Mouse (Mus musculus): ENCODE results near the gene Ttc4.
A peak's percentile ranks its signal among the peaks of the same experiment; 100 is the strongest.

The Ttc4 gene

DNA sequence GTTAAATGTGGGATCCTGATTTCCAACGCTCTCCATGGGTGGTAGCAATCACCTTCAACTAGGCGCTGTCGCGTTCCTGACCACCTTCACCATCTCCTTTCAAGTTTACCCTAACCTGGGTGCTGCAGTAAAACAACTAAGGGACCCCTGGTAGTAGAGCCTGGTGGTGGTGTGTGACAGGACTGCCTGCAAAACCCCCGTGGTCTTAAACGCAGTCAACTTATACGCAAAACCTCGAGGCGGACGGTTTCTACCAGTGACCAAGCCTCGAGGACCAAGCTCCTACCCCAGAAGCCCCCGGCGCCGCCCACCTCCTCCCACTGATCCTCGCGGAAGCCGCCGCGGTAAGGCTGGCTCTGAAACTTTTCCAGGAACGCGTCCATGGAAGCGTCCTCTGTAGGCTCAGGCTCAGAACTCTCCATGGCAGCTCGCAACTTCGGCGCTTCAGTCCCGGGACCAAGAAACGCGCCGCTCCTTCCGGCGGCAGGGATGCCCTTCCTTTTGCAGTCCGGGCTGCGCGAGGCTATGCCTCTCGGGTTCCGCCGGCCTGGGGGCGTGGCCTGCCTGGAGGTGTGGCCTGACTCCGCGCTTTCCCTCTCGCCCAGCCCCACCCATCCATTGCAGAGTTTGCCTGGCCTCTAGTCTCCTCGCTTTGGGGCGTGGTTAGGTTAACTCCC is at the start of gene Ttc4:
Gene Ttc4 (minus strand): TSS at position 503 of the 677 bp plus-strand sequence.
- DNase-seq (ENCODE audit: low spot score in 2 of 2): peak; percentile 70 to 83

DNA sequence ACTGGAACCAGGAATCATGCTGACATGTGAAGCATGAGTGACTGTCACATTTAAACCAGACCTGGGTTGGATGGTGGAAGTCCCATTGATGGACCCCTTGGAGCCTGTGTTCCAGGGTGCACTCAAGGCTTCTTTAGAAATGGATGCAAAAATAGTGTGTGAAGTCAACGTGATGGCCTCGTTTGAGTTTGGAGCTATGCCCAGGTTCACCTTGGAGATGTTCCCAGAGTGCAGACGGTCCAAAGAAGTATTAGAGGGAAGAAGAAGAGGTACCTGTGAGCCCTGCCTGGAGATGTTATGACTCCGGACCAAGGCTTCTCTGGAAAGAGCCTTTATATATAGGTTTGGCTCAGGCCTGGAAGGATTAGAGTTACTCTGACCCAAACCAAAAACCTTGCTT is 41.9 kb upstream of the Ttc4 start:
- no peak for DNase-seq (ENCODE audit: low spot score in 2 of 2)

DNA sequence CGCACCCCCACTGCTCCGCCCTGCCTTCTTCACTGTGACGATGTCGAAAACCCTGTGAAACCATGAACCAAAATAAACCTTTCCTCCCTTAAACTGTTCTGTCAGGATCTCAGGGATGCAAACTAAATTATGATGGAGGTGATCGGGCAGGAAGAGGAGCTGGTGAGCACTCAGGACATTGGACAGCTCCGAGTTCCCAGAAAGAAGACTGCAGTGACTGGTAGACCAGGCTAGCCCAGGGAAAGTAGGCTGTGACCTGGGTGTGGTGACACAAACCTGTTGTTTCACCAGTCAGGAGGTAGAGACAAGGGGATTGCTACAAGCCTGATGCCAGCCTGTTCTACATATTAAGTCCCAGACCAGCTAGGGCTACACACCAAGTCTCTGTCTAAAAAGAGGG is 34.9 kb upstream of the Ttc4 start:
- DNase-seq (ENCODE audit: low spot score in 2 of 2): no peak

DNA sequence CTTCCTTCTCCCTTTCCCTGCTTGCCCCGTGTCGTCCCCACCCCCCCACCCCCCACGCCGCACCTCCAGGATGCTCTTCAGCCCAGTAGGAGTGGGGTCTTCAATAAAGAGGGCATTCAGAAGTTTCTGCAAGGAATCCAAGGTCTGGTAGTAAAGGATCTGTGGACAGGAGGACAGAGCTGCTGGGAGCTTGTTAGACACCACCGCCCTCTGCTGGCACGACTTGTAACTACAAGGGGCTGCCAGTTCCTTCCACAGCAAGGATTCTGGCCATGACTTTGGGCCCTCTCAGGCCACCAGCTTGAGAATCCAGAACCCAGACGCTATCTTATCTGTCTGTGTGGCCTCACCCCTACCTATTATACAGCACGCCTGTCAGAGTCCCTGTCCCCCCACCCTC is 29.7 kb upstream of the Ttc4 start:
- peak in 1 of 2 experiments; percentile 79 for DNase-seq (ENCODE audit: low spot score in 2 of 2)

DNA sequence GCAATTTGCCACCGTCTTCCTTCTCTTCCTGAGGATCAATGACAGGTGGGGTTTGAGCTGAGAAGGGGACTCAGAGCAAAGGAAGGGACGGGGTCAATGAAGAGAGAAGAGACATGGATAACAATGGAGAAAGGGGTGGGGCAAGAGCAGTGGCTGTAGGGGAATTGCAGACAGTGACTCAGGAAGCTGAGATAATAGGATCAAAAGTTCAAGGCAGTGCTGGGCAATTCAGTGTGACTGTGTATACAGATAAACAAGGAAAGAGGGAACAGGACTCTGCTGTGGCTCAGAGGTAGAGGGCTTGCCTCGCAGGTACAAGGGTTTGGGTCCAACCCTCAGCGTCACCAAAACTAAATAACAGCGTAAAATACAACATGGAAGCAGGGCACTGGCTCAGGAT is 29.2 kb upstream of the Ttc4 start:
- no peak for DNase-seq (ENCODE audit: low spot score in 2 of 2)

DNA sequence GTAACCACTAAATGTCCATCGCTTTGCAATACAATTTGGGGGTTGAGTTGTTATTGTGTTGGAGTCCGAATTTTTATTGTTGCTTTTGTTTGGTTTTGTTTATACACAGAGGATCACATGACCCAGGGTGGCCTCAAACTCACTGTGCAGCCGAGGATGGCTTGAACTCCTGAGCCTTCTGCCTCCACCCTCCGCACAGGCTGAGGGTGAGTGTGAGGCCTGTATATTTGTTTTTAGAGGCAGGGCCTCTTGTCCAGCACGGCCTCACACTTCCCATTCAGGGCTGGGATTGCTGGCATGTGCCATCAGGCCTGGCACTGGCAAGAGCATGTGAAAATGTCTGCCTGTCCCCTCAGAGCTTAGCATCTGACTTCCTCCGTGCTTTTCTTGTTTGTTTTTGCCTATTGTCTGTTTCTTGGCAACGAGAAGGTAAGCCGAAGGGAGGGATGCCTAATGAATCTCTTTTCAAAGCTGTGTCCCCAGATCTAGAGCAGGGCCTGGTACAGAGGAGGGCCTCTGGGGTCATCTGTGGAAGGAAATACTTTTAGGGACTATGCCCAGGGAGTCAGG is 26.4 kb upstream of the Ttc4 start:
- DNase-seq (ENCODE audit: low spot score in 2 of 2): no peak

DNA sequence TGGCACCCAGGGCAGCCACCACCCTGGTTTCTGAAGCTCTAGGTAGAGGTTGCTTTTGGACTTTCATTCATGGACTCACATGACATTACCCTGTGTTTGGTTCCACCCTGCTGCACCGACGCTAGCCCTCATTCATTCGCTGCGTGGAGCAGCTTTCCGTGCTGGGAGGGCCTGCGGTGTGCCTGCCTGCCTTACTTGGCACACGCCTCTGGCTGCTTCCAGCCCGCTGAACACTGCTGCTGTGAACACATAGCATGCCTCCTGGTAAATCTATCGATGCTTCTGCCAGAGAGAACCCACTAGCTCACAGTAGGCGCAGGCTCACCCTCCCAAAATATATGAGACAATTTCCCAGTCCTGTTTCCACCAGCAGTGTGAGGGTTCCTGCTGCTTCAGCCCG is 25.7 kb upstream of the Ttc4 start:
- peak; percentile 44 to 59 for DNase-seq (ENCODE audit: low spot score in 2 of 2)

DNA sequence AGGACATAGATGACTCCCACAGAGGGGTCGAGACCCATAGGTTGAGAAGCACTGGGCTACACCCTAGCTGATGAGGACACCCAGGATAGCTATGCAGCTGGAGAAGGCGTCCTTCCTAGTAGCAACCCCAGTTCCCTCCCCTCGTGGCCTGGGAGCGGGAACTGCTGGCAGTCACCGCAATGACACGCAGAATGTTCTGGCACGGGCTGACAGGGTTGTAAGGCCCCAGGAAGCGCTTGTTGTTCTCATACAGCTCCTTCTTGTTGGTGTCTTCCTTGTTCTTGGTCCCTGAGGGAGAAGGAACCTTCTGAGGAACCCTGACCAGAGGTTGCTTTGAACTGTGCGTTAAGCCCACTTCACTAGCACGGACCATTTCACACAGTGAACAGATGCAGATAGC is 25.2 kb upstream of the Ttc4 start:
- DNase-seq (ENCODE audit: low spot score in 2 of 2): no peak

DNA sequence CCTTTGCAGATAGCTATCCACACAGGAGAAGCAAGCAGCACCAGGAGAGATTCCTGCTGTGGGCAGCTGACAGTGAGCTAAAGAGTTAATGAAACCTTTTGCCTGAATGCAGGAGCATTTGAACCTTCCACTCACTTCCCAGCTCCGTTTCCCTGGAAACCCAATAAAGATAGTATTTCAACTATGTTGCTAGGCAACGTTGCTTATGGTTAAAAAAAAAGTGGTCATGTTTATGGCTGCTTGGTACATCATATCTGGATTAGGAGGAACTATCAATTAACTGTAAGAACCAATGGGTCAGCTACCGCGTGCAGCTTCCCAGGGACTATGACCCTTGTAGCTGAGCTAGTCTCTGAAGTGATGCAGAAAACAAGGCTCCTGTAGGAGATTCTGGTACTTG is 22.1 kb upstream of the Ttc4 start:
- no peak for DNase-seq (ENCODE audit: low spot score in 2 of 2)

DNA sequence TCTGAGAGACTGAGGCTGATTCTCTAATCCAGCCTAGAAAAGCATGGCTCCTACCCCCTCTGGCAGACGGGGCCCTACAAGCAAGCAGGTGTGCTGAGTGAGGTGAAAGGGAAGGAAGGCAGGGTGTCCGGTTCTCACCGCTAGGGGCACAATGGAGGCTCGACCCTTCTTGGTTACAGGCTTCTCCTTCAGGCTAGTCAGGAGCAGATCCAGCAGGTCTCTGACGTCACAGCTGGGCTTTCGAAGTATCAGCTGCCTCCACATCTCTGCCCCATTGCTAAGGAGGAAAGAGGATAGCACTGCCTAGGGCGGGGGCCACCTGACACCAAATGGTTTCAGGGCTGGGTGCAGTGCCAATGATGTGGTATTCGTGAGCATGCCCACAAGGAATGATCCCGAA is 21.2 kb upstream of the Ttc4 start:
- DNase-seq (ENCODE audit: low spot score in 2 of 2): no peak

DNA sequence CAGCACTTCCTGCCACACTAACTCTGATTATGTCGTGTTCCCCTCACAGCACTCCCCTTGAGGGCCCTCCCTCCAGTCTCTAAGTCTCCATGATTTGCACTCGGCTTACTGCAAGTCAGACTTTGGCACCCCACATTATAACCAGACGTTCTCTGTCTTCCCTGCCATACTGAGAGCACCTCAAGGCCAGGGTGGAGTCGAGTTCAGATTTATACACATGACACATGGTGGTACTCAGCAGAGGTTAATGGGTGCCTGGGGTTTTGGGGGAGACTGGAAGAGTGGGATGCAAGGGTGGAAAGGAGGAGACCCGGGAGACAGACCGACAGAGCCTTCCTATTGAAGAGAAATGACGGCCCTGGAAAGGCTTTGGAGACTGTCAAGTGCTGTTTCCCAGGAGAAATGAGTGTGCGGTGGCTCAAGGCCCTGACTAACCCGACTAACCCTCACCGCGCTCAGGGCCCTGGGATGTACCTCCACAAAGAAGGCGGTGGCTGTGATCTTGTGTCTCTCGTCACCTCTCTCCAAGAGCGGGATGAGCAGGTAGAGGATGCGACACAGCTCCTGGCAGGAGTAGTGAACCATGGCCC is 15.2 kb upstream of the Ttc4 start:
- no peak for DNase-seq (ENCODE audit: low spot score in 2 of 2)

DNA sequence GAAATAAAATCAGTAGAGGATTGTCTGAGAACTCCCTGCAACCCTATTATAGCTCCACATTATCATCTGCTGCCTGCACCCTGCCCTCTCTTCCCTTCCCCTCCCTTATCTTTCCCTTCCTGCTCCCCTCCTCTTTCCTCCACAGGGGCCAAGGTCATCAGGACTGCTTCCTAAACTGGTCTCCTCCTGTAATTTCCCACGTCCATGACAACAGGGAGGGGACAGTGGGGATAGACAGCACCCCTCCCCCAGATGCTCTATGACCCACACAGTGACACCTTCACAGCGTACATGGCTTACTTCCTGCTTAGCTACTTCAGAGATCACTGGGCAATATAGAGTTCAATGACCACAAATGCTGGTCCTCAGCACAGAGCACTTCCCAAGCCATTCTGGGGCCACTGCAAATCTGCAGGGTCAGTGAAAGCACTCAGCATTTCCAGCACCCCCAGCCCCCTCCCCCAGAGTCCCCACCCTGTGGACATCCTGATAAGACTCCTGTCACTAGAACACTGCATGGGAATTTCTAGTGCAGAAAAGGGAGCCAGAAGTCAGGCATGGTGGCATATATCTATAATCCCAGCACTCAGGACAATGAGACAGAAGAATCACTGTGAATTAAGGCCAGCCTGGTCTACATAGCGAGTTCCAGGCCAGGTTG is 10.0 kb upstream of the Ttc4 start:
- DNase-seq (ENCODE audit: low spot score in 2 of 2): no peak

DNA sequence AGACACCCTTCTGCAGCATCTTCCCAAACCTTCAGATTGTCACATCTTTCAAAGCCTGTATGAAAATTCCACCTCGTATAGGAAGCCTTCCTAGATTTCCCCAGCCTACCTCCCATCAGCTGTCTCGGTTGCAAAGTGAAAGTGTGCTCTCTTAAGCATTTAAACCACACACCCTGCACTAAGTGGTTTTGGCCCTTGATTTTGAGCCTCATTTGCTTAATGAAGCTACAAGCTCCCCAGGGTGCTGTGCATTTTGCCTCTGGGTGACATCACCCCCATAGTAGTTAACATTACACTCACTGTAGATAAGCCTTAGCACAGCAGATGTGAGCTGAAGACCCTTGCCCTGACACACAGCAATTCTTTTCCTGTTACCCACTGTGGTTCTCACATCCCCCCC is 2.2 kb upstream of the Ttc4 start:
- no peak for DNase-seq (ENCODE audit: low spot score in 2 of 2)

DNA sequence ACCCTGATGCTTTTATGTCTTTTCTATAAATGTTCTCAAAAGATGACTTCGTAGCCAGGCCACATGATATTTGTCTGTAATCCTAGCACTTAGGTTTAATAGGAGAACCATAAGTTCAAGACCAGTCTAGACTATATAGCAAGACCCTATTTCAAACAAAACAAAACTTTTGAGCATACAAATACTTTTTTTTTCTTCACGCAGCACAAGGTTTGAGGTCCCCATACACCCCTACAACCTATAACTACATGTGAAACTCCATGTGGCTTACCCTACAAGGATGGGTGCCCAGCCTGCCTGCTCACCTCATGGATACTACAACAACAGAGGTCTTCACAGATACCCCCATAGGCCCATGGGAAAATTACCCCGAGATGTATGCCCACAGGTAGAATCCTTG is 408 bp upstream of the Ttc4 start:
- no peak for DNase-seq (ENCODE audit: low spot score in 2 of 2)

DNA sequence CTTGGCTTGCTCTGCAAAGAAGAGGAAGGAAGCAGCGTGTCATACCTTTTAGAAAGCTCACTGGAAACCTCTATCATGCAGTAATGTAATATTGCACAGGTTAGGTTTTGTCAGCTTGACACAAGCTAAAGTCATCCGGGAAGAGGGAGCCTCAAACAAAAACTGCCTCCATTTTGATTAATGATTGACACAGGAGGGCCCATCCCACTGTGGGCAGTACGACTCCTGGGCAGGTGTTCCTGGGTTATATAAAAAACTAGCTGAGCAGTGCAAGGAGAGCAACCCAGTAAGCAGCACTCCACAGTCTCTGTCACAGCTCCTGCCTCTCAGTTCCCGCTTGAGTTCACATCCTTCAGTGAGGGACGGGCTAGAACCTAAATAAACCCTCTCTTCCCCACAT is 2.0 kb downstream of the Ttc4 start:
- no peak for DNase-seq (ENCODE audit: low spot score in 2 of 2)

DNA sequence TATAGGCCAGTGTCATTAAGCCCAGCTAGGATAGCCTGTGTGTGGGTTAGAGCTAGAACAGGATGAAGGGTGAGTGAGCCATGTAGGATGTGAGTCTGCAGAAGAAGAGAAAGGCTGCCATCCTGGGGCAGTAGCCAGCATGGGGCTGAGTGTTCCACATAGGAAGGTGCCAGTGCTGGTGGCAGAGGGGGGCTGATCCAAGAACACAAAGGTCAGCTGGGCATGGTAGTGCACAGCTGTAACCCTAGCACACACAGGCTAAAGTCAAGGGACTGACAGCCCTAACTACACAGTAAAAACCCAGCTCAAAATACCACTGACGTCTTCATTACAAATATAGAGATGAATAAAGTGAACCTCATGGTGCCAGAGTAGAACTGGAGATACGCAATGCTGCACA is 12.2 kb downstream of the Ttc4 start:
- no peak for DNase-seq (ENCODE audit: low spot score in 2 of 2)

DNA sequence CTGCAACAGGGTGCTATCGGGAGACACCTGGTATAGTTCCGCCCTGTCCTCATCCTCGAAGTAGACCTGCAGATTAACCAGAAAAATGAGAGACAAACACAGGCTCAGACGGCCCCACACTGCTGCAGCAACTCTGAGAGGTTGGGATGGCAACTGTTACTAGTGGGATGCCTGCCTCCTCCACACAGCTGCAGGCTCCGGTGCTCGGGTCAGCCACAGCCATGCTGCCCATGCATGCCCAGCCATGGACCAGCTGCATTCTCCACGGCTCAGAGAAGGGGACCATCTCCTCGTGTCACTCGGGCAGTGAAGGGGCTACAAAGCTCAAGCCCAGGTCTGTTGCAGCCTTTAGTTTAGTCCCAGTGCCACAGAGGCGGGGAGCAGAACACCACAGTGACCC is 13.1 kb downstream of the Ttc4 start:
- DNase-seq (ENCODE audit: low spot score in 2 of 2): no peak

DNA sequence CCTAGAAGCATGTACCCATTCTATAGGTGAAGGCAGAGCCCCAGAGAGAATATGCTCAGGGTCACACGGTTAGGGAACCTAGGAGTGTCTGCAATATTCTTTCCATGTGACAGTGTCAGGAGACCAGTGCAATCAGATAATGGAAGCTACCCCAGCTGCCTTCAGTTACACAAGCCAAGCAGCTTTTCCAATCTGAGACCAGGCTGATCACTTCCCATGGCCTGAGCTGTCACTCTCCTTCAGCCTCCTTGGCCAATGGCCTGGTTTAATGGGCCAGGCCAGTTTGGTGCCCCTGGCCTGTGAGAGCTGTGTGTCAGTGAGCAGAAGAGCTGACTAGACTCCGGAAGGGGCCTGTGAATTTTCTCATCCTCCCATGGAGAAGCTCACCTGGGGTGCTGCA is 13.5 kb downstream of the Ttc4 start:
- no peak for DNase-seq (ENCODE audit: low spot score in 2 of 2)

DNA sequence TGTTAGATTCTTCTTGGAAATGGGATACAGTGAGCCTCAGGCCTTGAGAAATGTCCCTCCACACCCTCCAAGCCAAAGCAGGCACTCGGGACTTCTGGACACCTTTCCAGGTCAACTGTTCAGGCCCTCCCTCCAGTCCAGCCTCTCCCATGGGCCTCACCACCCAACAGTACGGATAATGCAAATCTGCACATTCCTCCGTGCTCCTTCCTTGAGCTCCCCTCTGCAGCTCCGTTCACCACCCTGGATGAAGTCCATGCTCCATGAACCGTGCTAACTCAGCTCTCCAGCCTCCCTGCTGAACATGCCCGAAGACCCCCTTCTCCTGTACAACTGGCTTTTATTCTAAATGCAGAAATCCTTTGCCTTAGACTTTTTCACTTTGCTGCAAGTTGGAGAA is 14.0 kb downstream of the Ttc4 start:
- DNase-seq (ENCODE audit: low spot score in 2 of 2): no peak

DNA sequence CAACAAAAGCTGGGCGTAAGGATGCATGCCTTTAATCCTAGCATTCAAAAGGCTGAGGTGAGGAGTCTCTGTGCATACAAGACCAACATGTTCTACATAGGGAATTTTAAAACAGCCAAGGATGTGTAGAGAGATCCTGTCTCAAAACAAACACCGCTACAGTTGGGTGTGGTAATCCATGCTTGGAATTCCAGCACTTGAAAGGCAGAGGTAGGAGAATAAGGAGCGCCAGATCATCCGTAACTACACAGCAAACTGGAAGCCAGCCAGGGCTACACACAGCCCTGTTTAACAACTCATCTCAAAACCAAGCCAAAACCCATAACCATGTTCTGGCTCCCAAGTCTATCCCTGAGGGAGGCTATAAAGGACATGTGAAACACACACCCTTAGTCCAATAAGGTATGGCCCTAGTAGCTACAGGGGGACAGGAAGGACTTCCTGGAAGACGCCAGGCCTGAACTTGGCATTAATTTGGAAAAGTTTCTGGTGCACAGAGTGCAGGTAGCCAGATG is 14.7 kb downstream of the Ttc4 start:
- DNase-seq (ENCODE audit: low spot score in 2 of 2): no peak

DNA sequence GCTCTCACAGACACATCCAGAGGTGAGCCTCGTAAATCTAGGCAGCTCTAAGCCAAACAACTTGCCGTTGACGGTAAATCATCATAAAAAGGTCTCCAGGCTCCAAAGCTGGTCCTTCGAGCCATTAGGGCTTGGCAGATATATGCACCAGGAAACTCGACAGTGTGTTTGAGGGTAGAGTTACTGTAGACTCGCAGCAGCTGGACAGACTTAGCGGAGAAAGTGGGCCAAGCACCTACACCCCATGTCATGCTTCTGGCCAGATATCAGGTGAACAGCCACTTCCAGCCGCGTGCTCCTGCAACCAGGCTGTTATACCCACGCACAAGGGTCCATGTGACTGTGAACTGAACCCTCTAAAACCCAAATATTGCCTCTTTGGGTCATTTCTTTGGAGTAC is 23.1 kb downstream of the Ttc4 start:
- DNase-seq (ENCODE audit: low spot score in 2 of 2): no peak

DNA sequence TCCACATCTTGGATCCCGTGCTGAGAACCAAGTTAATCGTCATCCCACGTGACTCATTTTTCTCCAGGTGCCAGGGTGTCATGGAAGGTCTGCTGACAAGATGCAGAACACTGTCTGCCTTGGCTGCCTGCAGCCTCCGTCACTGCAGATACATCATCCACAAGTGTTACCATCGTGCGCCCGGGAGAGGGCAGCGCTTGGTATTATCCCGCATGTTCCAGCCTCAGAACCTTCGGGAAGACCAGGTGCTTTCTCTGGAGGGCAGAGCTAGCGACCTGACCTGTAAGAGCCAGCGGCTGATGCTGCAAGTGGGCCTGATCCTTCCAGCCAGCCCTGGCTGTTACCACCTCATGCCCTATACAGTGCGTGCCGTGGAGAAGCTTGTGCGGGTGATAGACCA is 25.7 kb downstream of the Ttc4 start:
- no peak for DNase-seq (ENCODE audit: low spot score in 2 of 2)

DNA sequence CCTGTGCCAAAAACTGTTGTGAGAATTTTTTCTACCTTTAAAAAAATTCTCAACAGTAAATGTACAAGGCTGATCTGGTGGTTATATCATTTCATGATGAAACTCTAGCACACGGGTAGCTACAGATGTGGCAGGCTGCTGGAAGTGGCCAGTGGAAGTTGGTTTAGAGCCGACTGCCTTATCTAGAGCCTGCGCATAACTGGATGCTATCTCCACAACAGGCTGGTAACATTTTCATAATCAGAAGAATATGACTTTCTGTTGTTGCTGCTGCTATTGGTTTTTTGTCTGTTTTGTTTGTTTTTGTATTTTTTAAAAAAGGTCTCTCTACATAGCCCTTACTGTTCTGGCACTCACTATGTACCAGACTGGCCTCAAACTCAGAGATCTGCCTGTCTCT is 26.2 kb downstream of the Ttc4 start:
- DNase-seq (ENCODE audit: low spot score in 2 of 2): no peak

Data from frontal cortex, postnatal 10 days (tissue).